Mouse (Mus musculus) cerebellum, adult 9-10 months (tissue): ENCODE results near the gene Vamp8.

Experiments used
- DNase-seq: peaks from one replicate; pipeline ENCODE4 v3.0.0; 2022

Vamp8 gene

DNA sequence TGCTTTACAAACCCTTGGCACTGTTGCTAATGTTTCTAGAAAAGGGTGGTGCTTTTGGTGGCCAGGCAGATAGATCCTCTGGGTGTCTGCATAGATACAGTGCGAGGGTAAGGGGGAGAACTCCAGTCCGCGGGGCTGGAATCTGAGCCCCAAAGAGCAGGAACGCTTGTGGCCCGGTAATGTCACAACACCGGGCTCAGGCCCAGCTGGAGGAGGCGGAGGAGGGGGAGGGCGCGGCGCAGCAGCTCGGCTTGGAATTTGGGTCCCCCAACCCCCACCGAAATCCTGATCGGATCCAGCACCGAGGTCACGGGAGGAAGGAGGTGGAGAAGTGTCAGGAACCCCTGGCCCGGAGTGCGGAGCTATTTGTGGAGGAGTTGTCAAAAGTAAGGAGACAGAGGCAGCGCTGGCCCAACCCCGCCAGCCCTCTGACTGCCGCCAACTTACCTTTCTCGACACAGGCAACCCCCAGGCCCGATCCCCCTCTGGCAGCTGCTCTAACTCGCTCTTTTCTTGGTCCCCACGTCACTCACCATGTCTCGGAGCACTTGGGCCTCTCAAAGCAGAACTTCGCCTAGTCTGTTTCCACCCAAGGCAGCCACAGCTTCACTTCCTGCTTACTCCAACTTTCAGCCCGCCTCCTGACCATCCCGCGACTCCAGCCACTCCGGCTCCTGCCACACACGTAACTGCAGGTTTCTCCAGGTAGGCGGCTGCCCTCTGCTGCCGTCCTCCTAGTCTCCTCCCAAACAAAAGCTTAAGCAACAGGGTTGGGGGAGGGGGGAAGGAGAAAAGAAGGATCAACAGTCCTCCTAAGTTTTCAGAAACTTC is at the start of gene Vamp8:
Vamp8 (minus strand) TSS at position 763 of the 831 bp plus-strand sequence.
- peak; percentile 60 for DNase-seq

DNA sequence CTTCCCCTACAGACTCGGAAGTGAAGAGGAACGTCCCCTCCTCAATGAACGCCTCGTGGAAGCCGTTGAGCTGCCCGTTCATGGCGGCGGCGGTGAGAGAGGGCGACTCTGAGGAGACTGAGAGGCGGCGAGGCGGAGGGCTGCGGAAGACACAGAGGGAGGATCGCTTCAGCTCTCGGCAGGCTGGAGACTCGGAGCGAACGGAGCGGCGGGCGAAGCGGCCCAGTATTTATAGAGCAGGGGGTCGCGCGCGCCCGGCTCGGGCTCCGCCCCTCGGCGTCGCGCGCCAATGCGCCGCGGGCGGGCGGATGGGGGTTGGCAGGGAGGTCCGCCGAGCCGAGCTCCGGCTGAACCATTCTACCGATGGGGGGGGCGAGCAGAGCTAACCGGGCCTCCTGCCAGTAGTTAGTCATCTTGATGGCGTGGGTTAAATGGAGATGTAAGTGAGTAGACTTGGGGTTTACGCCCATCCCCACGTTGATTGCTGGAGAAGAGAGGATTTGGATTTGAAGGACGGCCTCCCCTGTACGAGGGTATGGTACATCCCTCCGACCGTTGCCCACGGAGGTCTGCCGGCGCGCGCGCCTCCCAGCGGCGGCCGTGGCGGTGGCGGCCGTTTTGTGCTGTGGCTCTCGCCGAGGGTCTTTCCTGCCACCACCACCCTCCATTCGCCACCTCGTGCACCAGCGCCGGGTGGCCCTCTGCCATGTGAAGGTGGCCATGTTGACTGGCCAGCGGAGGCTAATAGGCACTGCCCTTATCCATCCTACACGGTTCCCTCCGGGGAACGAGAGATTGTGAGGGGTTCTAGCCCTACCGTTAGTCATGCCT is 49.1 kb upstream of the Vamp8 start, which contains the start of gene Mat2a:
Mat2a (minus strand) TSS at position 204 of the 831 bp plus-strand sequence.
- peak; percentile 96 for DNase-seq

DNA sequence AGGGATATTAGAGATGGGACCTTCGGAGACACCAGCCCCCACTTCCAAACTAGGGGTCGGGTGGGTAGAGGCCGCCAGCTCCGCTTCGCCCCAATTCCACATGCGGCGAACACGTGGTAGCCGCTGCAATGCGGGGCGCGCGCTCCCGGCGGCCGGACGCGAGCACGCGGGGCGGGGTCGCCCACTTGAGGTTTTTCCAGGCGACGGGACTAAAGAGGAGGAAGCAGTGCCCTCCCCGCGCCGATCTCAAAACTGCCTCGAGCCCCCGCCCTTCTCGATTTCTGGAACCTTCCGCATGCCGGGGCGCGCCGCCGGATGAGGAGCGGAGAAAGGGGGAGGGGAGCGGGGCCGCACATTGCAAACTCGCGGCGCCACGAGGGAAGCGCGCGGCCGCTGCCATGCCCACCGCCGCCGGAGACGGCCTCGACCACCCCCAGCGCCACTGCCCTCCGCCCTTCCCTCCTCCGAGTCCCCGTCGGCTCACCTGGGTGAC is 48.4 kb upstream of the Vamp8 start:
- DNase-seq = peak; percentile 93

DNA sequence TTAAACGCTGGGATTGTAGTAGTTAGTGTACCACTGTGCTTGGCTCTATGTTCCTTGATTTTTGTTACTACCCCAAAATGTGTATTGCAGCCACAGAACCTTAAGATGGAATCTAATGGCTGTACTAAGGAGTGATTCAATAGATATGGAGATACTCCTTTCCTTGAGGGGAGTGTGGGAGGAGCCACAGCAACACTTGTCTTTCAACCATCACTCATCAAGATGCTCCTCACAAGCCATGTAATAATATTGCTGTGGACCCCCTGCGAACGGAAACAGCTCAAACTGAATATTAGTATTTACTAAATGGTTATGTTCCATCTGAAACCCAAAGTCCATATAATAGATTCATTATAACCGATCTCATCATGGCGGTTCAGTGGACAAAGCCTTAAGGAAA is 47.7 kb upstream of the Vamp8 start:
- DNase-seq = no peak

DNA sequence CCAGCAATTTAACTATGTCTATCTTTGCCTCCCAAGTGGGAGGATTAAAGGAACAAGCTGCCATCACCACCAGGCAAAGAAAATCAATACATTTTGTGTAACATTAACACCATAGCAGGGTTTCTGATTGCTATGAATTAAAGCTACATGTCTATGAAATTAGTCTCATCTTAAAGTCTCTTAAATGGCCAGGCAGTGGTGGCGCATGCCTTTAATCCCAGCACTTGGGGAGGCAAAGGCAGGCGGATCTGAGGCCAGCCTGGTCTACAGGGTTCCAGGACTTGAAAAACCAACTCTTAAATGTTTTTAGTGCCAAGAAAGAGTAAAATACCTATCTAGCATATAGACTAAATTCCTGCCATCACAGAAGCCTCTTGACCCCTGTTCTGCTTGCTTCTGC is 41.6 kb upstream of the Vamp8 start:
- DNase-seq = no peak

DNA sequence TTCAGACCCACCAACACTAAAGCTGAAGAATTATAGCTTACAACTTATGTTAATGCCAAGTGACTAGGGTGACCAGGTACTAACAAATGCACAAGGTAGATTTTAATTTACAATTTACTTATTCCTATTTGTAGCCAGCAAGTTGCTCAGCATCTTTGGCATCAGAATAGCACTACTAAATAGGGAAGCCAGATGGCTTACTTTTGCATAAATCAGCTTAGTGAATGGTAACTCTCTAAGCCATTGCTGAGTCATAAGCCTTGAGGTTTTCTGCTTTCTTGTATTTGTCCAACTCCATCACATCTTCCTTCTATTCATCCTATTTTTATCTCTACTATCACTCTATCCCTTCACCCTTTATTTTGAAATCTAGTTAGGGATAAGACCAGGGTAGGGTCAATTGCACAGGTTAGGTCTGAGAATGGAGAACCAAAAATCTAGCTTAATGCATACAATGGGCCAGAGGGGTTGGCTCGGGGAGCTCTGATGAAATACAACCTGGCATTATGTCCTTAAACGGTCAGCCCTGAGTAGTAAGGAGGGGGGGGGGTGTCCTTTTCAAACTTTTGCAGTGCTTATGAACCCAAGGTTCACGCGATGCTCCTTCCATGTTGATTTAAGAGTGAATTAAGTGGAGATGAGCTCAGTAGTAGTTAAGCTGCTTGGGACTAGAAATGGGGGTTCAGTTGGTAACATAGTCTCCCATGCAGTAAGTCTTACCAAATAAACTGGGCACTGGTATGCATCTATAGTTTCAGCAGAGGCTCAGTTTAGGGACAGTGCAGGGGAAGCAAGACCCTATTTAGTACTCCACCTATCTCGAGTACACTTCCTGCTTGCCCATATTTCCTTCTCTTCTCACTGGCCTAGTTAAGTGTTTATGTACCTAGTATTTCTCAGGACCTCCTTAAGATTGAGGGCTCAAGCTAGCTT is 40.8 kb upstream of the Vamp8 start:
- no peak for DNase-seq

DNA sequence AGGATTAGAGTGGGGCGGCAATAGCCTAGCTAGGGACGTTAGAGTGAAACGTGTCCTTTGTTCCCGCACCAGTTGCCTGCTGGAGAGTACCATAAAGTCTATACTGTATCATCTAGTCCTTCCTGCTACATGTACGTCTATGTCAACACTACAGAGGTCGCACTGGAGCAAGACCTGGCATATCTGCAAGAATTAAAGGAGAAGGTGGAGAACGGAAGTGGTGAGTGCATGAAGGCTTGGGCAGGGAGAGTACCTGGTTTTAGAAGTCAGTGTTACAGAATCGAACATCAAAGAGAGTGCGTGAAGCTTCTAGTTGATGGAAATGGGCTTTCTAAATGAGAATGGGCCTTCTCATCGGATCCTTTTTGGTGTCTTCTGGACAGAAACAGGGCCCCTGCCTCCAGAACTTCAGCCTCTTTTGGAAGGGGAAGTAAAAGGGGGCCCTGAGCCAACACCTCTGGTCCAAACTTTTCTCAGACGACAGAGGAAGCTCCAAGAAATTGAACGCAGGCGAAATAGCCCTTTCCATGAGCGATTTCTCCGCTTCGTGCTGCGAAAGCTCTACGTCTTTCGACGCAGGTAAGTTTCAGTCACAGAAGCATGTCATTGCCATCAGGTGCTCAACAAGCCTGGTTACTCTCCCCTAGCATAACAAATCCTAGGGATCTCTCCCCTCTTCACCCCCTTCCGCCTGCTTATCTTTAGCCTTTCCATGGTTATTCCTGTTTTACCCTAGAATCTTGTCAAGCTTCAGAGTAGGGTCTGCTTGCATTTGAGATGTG is 38.7 kb upstream of the Vamp8 start:
- no peak for DNase-seq

DNA sequence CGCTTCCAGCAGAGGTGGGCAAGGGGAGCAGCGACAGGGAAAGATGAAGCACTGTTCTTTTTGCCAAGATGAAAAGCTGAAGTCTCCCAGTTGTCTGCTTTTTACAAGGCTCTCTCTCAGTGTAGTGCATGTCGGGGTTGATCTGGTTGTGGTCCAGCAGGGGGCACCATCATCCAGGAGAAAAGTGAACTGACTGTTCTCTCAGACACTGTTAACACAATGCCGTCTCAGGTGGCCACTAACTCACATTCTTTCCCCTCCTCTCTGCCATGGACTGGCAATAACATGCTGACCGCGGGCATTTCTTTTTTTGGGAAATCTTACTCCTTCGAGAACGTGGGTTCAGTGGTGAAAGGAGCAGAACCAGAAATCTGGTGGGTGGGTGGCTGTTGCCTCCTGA is 37.5 kb upstream of the Vamp8 start:
- DNase-seq = peak; percentile 78

DNA sequence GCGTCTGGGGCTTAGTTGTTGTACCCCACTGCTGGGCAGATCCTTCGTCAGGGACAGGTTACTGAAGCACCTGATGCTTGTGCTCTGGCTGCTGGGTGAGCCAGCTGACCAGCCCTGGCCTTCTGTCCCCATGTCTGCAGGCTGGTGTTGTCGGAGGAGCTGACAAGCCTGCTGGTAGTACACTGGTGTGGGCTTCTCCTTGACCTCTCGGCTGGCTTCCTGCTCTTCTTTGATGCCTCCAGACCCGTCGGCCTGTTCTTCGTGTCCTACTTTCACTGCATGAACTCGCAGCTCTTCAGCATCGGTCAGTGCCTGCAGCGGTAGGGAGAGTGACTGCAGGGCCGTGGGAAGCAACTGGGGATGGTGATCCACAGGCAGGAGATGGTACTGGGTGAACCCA is 35.1 kb upstream of the Vamp8 start:
- no peak for DNase-seq

DNA sequence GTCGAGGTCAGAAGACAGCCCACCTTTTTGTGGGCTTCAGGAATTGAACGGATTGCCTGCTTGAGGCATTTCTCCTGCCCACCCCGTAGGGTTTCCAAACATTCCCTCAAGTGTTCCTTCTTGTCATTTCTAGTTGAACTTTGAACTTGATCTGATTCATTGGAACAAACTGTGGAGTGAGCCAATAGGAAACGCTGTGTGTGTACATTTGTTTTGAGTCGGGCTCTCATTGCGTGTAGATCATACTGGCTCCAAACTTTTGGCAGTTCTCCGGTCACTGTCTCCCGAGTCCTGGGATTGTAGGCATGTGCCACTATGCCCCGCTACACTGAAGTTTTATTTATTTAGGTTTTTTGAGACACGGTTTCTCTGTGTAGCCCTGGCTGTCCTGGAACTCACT is 30.4 kb upstream of the Vamp8 start:
- DNase-seq = no peak

DNA sequence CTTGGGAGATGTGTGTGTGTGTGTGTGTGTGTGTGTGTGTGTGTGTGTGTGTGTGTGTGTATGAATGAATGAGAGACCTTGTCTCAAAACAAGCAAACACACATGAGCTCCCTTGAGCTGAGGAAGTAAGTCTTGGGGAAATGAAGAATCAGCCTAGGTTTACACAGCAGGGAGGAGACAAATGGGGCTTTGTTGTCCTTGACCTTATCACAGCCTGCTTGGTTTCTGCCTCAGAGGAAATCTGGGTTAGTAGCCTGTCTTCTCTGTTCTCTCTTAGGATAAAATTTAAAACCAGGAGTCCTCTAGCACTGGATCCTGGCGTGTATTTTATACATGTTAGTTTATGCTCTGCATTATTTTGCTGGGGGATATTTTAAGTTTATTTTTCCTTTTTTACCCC is 29.3 kb upstream of the Vamp8 start:
- DNase-seq = no peak

DNA sequence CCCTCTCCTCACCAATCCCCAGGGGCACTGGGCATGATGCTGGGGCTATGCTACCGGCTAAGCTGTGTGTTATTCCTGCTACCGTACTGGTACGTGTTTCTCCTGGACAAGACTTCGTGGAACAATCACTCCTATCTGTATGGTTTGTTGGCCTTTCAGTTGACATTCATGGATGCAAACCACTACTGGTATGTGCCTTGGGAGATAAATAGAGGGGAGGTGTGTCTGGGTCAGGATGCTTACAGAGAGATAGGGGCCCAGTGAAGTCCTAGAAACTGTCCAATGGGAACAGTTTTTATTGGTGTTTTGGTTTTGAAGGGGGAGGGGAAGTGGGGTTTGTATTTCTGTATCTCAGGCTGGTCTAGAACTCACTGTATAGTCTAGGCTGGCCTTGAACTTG is 27.8 kb upstream of the Vamp8 start:
- no peak for DNase-seq

DNA sequence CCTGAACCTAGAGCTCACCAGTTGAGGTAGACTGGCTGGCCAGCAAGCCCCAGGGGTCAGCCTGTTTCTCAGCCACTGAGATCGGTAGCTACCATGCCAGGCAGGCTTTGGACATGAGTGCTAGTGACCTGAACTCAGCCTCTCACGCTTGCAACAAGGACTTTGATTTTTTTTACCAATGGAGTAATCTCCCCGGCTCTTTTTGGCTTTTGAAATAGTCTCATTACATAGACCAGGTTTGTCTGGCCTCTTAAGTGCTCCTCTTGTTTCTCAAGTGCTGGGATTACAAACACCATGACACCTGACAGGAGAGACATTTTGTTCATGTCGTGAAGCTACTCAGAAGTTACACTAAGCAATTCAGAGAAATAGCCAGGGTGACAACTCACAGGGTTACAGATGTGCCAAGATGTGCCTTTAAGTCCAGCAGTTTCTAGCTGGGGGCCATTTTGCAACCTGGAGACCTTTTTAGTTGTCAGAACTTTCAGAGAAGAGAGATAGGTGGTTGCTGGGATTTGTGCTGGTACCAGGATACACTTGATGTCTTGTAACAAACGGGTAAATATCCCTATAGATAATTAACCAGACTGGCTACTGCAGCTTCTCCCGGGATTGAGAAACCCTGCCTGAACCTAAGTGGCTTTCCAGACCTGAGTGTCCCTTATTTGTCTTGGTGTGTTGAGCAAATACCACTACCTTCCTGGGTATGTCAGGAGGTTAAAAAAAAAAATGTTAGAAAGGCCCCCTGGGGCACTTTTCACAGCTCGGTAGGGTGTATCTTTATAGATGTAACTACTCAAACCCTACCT is 25.7 kb upstream of the Vamp8 start:
- DNase-seq = no peak

DNA sequence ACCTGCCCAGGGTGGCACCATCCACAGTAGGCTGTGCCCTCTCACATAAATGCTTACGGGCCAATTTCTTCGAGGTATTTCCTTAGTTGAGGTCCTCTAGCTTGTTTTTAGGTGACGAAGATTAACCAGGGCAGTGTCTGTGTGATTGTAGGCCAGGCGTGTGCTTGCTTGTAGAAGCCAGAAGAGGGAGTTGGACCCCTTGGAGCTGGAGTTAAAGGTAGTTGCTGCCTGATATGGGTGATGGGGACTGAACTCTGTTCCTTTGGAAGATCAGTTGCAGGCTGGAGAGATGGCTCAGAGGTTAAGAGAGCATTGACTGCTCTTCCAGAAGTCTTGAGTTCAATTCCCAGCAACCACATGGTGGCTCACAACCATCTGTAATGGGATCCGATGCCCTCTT is 24.7 kb upstream of the Vamp8 start:
- DNase-seq = no peak

DNA sequence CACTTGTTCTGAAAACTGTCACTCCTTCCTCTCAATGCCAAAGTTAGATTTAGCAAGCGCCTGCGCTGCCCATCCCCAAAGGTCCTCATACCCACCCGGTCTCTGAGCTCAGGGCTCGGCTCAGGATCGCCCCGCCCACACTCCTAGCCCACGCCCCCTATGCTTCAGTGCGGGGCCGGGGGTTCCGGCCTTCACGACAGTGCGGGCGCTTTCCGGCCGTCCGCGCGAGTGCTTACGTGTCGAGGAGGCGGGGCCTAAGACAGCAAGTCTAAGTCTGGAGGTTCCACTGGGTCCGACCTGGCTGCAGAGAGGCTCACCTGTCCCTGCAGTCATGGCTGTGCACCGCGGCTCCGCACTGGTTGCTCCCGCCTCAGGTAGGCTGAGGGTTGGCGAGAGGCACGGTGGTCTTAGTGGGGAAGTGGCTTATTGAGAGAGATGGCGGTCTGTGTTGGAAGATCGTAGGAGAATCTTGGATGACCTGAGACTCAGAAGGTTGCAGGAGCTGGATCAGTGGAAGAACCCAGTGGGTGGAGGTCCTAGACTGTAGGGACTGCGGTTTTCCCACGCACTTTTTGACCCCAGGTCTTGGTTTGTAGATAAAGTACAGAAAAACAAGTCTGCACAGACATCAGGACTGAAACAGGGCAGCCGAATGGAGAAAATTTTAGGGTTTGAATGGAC is 23.7 kb upstream of the Vamp8 start, which contains the start of gene Ggcx:
Ggcx (plus strand) TSS at position 233 of the 681 bp plus-strand sequence.
- DNase-seq = peak; percentile 94

DNA sequence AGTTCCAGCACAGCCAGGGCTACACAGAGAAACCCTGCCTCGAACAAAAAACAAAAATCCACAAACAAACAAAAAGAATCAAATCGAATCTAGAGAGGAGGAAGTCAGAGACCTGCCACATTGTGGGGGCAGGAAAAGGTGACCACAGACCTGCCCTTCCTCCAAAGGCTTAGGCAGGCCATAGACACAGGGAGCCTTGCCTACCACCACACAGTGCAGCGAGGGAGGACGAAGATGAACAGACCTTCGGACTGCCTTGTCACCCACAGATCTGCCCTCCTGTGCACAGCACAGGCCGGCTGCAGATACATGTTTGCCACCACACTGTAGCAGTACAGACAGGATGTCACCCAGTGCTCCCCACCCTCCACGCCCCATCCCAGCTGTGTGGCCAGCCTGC is 20.0 kb upstream of the Vamp8 start:
- DNase-seq = no peak

DNA sequence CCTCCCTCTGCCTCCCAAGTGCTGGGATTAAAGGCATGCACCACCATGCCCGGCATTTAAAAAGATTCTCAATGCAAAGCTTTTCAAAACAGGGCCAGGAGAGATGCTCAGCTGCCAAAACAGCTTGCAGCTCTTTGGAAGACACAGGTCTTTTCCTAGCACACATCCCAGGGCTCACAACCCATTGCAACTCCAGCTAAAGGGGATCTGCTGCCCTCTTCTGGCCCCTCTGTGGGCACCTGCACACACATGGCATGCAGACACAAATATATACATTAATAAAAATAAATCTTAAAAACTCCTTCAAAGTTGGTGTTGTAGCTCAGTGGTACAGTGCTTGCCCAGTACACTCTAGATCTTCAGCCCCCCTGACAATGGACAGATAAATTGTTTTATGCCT is 19.5 kb upstream of the Vamp8 start:
- no peak for DNase-seq

DNA sequence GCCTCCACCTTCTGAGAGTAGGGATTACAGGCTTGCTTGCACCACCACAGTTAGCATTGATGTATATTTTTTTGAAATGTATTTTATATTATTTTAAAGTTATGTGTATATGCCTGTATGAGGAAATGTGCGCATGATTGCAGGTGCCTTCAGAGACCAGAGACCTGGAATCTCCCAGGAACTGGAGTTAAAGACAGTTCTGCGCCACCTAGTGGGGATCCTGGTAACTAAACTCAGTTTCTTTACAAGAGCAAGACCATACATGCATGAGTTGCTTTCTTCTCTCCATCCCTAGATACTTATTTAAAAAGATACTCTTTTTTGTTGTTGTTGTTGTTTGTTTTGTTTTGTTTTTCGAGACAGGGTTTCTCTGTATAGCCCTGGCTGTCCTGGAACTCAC is 19.1 kb upstream of the Vamp8 start:
- DNase-seq = peak; percentile 77

DNA sequence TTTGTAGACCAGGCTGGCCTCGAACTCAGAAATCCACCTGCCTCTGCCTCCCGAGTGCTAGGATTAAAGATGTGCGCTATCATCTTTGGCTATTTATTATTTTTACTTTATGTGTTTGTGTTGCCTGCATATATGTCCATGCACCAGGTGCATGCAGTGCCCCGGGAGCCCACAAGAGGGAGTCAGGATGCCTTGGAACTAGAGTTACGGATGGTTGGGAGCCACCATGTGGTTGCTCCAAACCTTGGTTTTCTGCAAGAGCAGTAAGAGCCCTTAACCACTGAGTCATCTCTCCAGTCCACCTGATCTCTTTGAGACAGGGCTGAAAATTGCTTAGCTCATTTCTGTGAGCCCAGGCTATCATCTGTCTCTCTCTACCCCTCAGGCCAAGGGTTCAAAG is 16.6 kb upstream of the Vamp8 start:
- DNase-seq = peak; percentile 85

DNA sequence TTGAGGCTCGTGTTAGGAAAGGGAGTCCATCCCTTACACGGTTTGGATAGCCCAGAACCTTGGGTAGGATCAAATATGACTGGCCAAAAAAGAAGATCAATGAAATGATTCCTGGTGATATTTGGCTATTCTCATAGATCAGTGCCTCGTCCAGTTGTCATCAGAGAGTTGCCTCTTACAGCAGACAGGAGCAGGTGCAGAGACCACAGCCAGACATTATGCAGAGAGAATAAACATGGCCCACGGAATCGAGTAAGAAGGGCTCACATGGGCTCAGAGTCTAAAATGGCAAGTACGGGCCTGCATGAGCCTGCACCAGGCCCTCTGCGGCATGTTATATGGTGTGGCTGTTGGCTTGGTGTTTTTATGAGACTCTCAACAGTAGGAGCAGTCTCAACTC is 14.9 kb upstream of the Vamp8 start:
- no peak for DNase-seq
